Mouse (Mus musculus): ENCODE measurements around the gene Pycr1.
"Not testable (repeated sequence)": the region's sequence is repeated elsewhere in the genome, so short reads cannot be mapped to it uniquely, and the experiment has no call there.

The Pycr1 gene

DNA sequence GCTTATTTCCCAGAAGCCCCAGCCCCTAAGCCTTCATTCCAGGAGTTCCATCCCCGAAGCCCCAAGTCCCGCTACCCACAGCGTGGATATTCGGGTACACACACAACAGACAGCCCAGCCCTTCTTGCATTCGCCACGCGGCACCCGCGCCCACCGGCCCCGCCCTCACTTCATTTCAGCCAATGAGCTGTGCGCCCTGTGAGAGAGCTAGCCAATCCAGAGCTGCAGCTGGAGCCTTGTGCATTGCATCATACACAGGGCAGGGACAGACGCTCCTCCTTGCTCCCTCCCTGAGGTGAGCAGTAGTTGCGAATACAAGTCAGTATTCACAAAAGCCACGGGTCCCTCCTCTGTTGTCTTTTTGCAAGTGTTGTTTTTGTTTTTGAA, at the start of gene Pycr1:
Gene Pycr1, minus strand, starts transcription at position 169 of the 387 bp plus-strand sequence.
- in situ Hi-C loops (cut with MboI, MseI), result no loop called here

DNA sequence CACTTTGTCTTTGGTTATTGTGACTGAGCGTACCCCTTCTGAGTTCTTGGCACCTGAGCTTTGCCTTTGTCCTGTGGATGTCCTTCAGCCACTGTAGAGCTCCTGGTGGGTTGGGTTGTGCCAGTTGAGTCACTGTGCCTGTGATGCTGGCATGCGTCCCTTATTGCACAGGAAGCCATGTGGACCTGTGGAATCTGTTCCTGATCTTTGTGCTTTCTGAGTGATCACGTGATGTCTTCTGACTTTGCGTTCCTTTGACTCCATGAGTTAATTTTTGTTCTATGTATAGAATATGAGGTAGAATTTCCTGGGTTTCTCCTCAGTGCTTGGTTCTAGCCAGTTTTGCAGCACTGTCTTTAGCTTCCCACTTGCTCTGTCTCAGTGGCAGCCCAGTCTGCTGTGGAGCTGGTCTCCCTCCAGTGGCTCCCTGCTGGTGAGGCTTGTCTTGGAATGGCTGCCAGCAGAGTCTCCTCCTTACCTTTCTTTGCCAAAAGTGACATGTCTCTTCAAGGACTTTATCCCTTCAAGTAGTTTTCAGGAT, 49.0 kb upstream of the Pycr1 start:
- in situ Hi-C loops (cut with MboI, MseI), result no loop called here

DNA sequence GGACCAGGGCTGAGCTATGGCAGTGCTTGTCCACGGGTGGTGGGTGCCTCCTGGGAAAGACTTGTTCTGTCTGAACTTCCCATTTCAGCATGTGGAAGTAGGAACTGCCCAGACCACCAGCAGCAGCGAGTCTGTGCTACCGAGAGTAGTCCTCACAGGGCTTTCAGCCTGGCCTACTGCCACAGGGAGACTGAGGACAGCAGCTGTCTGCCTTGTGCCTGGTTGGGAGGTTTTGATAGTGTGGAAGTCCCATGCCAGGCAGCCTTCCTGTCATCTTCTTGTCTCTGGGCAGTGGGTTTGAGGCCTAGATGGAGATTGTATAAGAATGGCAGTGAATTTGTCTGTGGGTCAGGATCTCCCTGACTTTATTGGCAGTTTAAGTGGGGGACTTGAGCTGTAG, 45.8 kb upstream of the Pycr1 start:
- in situ Hi-C loops (cut with MboI, MseI), result no loop called here

DNA sequence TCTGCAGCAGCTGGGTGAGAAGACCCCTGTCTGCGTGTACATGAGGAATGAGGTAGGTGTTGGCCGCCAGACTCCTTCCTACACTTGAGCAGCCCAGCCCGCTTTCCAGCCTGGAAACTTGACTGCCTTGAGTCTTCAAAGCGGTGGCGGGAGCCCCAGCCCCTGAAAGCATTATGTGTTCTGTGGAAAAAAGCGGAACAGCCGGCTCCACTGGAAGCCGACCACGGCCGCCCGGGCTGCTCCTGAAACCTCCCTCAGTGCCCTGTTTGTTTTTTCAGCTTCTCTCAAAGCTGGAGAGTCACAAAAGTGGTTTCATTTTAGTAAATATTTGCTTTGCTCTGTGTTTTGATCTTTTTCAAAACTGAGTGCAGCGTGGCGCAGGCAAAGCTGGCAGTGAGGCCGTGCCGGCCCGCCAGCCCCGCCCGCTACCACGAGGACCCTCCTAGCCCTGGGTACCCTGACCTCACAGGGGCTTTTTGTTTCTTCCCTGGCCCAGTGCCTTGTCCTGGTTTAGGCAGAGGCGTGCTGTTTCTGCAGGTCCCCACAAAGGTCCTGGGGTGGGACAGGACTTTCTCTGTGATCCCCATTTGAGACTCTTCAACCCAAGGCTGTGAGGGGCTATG, 43.2 kb upstream of the Pycr1 start:
- in situ Hi-C loops (cut with MboI, MseI), result no loop called here

DNA sequence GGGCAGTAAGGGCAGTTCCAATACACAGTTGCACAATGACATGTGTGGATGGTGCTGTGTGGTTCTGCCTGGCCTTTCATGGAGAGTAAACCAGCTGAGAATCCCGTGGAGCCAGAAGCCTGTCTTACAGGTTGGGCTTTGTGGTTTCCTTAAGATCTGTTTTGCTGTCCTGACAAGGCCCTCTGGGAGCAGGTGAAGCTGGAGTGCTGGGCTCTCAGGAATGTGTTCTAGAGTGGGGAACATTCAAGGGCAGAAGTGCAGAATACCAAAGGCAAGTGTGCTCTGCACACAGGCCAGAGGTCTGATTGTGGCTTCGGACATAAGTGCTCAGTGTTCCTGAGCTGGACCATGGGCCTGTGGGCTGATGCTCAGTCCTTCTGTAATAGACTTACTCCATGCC, 41.1 kb upstream of the Pycr1 start:
- in situ Hi-C loops (cut with MboI, MseI), result no loop called here

DNA sequence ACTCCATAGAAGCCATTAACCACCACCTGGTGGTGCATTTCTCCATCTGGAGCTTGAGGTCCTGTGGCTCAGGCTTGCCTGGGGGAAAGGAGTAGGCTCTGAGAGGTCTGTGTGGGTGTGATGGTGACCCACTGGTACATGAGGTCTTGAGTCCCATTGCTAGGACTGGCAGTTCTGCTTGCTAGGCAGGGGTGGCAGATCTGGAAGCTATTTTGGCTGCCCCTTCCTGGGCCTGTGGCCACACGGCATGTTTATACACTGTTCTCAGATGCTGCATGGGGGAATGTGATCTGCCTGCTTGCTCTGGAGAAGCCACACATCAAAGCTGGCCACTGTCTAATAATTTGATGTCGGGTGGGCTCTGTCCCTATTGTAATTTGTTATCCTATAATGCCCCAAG, 40.5 kb upstream of the Pycr1 start:
- in situ Hi-C loops (cut with MboI, MseI), result no loop called here

DNA sequence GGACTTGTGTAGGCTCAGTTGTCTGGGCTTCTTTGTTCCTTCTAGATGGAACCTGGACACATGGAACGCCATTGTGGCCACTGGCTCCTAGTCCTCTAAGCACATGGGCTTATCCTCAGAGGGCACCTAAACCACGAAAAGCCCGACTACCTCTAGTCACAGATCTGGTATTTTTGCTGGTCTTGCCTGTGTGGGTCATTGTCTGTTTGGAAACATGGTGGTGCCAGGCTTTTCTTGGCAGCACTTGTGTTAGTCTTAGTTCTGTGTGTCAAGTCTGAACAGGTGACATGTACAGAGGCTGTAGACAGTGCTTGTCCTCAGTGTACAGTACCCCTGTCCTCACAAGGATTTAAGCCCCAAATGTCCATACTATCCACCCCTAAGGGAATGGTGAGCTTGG, 40.0 kb upstream of the Pycr1 start:
- in situ Hi-C loops (cut with MboI, MseI), result no loop called here

DNA sequence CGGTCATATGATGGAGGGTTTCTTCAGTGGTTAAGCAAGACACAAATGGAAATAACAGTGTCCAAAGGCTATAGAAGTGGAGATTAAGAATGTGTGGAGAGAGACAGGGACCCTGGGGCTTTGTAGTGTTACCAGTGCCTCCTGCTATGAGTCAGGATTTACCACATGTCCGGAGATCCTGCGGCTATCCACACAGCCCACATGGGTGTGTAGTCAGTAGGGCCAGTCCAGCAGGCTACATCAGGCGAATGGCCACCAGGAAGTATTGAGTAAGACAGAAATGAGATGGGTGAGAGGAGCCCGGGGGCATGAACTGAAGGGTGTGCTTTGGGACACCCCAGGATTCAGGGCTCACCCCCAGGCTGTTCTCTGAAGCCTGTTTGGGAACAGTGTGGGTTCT, 39.1 kb upstream of the Pycr1 start:
- in situ Hi-C loops (cut with MboI, MseI), result no loop called here

DNA sequence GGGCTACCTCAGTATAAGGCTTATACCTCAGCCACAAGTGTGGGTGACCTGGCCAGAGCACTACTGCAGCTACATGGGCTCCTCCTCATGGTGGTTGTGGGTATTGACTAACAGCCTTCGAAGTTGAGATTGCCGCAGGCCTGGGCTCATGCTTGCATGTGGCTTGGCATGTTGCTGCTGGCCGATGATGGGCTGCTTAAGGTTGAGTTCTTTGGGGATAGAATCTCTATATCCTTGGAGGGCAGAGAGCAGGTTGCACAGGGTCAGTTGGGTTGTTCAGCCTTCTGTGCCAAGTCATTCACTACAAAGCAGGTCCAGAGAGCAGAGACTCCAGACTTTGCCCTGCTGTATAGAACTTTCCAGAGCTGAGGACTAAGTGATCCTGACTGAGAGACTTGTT, 36.3 kb upstream of the Pycr1 start:
- in situ Hi-C loops (cut with MboI, MseI), result no loop called here

DNA sequence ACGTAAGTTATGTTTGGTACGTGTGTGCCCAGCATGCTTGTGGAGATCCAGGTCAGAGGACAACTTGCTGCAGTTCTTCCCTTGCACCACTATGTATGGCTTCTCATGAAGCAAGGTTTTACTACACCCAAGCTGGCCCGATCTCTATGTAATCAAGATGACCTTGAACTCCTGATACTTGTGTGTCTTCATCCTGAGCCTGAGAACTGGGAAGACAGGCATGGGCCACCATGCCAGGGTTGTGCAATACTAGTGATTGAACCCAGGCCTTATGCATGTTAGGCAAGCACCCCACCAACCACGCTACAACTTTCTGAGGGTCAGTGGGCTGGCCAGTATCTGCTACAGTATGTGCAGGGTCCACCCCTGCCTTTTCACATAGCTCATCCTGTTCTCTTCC, 33.4 kb upstream of the Pycr1 start:
- in situ Hi-C loops (cut with MboI, MseI), result no loop called here

DNA sequence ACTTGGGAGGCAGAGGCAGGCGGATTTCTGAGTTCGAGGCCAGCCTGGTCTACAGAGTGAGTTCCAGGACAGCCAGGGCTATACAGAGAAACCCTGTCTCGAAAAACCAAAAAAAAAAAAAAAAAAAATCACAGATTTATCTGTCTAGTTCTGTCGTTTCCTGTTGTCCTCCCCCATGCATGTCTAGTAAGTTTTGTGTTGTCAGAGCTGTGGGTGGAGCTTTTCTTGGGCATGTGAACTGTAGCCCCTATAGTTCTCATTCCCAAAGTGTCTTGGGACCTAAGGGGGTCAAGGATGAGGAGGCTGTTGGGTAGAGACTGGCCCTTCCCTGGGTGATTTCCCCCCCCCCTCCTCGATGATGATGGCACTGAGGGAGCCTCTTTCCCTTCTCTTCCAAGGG, 32.3 kb upstream of the Pycr1 start:
- in situ Hi-C loops (cut with MboI, MseI), result not testable (repeated sequence)

DNA sequence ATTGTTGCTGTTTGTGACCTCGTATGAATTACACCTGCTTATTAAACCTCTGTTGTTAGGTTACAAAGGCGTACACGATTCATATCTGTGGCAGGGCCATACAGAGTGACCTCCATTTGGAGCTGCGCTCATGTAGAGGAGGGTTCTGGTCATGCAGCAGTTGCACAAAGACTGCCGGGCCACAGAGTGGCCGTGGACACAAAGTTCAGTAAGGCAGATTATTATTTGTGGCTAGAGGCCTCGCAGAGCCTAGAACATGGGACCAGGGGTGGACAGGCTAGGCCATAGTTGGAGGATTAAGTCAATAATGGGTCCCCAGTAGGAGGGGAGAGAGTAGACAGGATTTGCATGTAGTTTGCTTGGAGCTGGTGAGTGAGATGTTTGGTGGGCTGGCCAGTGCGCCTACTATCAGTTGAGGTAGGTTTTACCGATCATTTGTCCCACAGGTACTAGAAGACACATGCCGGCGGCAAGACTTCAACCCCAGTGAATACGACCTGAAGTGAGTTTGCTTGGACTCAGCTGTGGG, 30.1 kb upstream of the Pycr1 start:
- in situ Hi-C loops (cut with MboI, MseI), result no loop called here

DNA sequence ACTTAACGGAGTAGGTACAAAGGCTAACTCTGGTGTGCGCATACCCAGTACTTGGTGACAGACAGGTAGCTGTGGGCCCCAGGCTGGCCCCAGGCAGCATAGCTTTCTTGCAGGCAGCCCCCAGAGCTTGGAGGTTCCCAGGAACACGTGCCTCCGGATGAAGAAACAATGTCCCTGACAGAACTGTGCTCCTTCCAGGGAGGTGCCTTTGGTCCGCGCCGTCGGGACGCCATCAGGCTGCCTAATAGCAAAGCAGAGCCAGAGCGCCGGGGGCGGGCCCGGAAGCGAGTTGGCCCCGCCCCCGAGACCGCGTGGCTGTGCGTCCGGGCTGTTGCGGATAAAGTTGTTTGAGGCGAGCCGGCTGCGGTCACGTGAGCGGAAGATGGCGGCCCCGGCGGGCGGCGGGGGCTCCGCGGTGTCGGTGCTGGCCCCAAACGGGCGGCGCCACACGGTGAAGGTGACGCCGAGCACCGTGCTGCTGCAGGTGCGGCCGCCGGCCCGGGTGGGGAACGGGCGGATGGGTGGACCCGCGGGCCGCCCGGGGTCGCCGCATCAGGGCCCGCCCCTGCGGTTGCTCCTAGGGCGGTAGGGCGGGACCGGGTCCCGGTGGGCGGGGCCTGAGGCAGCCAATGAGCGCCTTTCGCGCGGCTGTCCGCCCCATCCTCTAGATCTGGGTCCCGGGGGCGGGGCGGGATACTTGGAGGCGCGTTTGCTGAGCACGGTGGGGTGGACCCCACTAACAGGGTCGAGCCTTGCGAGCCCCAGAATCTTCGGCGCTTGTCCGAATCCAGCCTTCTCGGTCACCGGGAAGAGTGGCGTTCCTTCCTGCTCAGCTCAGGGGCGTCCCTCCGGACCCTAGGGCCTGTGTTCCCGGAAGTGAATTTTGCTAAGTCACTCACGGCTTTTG, 29.4 kb upstream of the Pycr1 start, which contains the start of gene Aspscr1:
Gene Aspscr1, plus strand, starts transcription at position 287 of the 907 bp plus-strand sequence.
- in situ Hi-C loops (cut with MboI, MseI), result no loop called here

DNA sequence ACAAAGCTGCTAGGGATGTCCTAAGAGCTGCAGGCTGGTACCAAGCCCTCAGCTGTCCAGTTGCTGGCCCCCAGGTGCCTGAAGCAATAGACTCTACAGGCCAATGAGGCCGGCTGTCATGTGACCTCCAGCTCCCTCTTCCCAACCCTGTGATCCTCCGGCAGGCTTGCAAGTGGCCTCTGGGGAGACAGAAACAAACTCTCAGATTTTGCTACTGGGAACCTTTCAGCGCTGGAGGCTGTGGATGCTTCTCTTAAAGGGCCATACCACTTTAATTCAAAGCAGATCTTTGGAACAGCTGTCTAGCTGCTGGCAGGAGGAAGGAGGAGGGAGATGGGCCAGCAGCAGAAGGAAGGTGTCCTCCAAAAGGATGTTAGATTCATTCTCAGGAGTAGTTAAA, 23.0 kb upstream of the Pycr1 start:
- in situ Hi-C loops (cut with MboI, MseI), result no loop called here

DNA sequence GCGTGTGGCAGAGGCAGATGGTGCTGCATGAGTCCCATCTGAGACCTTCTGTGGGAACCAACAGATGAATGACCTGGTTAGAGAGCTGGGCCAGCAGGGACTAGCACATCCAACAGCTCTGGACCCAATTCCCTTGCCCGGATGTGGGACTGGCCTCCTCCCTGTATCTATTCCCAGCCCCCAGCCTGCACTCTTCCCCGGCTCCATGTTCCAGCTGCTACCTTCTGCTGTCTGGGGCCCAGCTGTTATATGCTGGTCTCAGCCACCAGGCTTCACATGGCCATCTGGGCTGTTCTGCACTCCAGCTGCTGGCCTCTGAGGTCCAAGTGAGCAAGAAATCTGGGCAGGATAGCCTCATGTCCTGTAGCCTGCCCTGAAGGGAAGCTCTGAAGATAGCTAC, 21.8 kb upstream of the Pycr1 start:
- in situ Hi-C loops (cut with MboI, MseI), result no loop called here

DNA sequence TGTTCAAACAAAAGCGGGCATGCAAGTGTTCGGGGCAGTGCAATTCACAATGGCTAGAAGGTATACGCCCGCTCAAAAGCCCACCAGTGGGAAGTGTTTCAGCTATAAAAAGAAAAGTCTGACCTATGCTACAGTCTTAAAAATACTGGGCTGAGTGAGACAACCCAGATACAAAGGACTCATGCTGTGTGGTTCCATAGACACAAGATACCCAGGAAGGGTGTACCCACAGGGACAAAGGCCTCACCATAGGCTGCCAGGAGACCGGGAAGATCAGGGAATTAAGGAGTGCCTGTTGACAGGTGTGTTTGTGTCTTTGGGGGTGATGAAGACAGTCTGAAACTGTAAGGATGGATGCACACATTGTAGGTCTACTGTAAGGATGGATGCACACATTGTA, 20.1 kb upstream of the Pycr1 start:
- in situ Hi-C loops (cut with MboI, MseI), result no loop called here

DNA sequence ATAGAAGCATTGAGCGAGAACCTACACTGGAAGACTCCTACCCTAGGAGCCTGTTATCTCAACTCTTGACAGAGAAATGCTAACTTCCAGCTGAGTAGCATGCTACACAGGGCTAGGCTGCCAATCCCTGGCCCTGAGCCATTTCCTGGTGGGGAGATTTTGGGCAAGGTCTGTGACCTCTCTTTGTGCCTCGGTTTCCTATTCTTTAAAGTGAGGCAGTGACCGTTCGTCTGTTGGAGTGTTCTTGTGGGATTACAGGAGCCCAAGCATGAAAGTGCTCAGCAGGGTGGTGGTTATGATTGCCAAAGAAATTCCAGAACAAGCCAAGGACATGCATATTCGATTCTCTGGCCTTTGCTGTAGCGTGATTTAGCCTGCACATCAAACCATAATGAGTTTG, 19.2 kb upstream of the Pycr1 start:
- in situ Hi-C loops (cut with MboI, MseI), result no loop called here

DNA sequence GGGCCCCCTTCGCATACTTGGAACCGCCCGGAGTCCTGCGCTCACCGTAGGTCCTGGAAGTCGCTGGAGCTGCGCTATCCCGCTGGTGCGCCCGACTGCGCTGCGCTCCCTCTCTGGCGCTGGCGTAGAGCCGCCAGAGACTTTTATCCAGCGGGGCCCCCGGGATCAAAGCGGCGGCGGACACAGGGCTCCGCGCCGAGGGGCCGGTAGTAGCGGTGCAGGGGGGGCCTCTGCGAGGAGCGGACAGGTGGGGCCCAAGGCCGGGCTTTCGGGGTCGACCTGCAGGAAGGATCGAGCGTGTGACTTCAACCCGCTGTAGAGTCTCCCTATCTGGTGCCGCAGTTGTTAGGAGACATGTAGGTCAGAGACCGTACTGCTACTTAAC, 17.5 kb upstream of the Pycr1 start, which contains the start of gene Notum:
Gene Notum, minus strand, starts transcription at position 100 of the 385 bp plus-strand sequence.
- in situ Hi-C loops (cut with MboI, MseI), result no loop called here

DNA sequence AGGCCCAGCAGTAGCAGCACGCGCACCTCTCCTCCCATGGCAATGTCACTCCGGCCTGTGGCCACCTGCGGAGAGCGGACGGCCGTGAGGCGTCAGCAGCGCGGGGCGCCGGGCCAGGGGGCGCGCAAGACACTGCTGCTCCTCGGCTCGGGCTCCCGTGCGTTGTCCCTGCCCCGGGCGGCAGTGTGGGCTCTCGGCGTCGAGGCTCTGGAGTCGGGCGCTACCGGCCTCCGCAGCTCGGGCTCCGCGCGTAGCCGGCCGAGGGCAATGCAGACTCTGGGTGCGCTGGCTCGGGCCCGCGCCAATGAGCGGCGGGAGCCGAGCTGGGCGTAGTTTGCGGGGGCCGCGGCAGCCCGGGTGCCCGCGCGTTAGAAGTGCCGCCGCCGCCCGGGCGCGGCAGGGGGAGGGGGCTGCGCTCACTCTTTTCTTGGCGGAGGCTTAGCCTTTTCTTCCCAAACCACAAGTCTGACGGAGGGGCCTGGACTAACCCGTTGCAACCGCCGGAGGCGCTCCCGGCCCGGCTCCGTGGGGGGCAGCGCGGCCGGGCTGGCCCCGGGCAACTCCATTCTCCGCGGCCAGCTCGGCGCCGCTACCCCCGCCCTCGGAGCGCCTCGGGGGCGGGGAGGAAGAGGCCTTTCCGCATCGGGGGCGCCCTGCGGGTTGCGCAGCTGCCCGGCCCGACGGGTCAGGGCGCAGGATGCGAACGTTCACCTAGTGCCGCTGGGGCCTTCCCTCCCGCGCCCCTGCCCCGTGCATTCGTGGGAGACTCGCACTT, 16.9 kb upstream of the Pycr1 start:
- in situ Hi-C loops (cut with MboI, MseI), result no loop called here

DNA sequence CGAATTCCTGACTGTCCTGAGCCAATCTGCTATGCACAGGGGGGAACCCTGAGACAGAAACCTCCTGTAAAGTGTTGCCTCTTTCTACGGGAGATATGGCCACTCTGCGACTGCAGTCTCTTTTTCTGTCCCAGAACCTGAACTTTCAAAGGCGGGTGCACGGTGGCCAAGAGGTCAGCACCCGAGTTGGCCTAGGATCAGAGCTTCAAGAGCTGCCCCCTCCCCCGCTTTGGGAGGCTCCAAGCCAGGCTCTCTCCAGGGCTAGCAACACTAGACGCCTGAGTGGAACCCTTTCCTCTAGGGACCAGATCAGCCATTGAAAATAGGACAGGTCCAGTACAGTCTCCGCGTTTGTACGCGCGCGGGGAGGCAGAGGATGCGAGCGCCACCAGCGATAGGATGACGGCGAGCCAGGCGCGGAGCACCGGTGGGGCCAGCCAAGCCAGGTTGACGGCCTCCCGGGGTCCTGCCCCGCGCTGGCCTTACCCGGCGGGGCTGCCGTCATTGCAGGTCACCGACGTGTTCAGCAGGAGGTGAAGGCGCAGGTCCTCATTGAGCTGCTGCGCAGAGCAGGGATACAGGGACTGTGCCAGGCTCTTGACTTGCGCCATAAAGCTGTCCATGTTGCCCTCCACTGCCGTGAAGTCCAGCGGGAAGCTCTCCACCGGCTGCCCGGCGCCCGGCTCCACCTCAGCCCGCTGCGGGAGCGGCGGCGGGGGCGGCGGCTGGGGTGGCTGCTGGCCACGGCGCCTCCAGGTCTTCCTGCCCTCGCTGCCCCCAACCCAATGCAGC, 16.1 kb upstream of the Pycr1 start:
- in situ Hi-C loops (cut with MboI, MseI), result no loop called here

DNA sequence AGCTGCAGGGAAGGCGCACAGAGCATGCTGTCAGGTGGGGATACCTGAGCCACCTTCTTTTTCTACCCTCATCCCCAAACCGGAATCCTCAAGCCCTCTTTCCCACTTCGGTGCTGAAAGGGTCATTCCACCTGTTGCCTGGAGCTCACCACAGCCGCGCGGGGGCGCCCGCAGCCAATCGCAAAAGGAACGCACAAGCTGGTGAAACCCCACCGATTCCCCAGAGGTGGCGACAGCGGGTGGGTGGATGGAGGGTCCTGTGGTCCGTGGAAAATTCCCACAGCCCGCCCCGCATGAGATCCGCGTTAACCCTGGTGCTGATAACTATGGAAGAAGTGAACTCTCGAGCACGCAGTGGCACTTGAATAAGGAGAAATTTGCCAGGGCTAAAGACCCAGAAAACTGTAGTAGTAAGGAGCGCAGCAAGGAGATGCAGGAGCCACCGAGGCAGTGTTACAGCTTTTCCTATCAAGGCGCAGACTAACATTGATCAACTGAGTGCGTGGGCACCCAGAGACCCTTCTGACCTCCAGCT, 15.4 kb upstream of the Pycr1 start:
- in situ Hi-C loops (cut with MboI, MseI), result no loop called here

Measured in T-helper 1 cell (primary cell).